Mouse (Mus musculus) NIH3T3 (cell line): Measurements from ENCODE around the gene Krtap1-4.
"Not testable (repeated sequence)": the region's sequence is repeated elsewhere in the genome, so short reads cannot be mapped to it uniquely, and the experiment has no call there.

Experiments
- DNase-seq: peaks from one replicate; pipeline ENCODE4 v3.0.0-alpha.2; 2012; ENCODE audit warnings: low read depth

The Krtap1-4 gene

DNA sequence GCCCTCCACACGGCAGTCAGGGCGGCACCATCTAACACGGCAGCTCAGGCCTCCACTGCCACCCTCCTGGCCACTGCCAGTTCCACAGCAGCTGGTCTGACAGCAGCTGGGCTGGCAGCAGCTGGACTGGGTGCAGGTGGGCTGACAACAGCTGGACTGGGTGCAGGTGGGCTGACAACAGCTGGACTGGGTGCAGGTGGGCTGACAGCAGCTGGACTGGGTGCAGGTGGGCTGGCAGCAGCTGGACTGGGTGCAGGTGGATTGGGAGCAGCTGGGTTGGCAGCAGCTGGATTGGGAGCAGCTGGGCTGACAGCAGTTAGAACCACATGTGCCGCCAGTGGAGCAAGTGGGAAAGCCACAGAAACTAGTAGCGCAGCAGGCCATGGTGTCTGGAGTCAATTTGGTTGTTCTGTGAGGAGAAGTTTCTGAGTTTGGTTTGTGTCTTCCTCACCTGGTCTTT is at the start of gene Krtap1-4:
Gene Krtap1-4, minus strand, starts transcription at position 410 of the 460 bp plus-strand sequence.
- DNase-seq = no peak

GRCm38 (mm10) chr11:99630890-99631289 is 47.4 kb upstream of the Krtap1-4 start:
- DNase-seq = no peak

GRCm38 (mm10) chr11:99628138-99628537 is 44.7 kb upstream of the Krtap1-4 start, which contains the start of gene Krtap4-1:
Krtap4-1 (minus strand) TSS chr11:99628238.
- DNase-seq = no peak

- DNase-seq = no peak
Observed at GRCm38 (mm10) chr11:99620335-99620734, 36.9 kb upstream of the Krtap1-4 start, which contains the start of gene Gm11562. Gm11562 (minus strand) TSS chr11:99620435.

DNA sequence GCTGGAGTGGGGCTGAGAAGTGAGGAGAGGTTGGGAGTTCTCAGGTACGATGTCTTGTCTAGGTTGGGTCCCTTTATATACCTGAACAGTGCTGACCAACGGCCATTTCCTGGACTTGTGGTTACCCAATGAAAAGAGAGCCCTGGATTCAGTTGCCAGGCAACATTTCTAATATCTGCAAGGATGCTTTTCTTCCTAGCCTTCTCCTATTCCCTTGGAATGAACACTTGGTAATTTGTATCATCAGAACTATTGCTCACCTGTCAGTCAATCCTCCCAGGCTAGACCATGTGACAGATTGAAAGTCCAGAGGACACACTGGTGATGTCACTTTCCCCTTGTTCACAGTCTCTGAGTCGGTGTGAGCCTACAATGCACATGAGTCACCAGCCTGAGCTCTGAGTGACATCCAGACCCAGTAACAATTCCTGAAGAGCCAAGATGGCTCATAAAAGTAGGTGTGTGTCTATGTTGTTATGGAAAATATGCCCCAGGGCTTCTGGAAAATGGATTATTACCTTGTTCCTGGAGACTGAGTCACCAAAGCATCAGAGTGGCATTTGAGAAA is 31.4 kb upstream of the Krtap1-4 start, which contains the start of gene Krtap2-4:
Gene Krtap2-4, minus strand, starts transcription at position 51 of the 568 bp plus-strand sequence.
- DNase-seq = no peak

DNA sequence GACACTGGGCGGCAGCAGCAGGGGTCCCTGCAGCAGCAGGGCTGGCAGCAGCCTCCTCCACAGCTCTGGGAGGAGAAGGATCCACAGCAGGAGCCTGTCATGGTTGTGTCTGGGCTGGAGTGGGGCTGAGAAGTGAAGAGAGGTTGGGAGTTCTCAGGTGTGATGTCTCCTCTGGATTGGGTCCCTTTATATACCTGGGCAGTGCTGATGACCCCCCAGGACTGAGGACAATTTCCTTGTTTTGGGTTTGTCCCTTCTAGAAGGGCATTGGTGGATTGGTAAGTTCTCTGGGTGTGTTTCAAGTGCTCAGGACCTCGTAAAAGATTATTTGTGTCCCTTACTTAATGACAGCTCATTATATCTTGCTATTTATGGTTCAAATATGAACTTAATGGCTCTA is 26.6 kb upstream of the Krtap1-4 start, which contains the start of gene Gm11937:
Gene Gm11937, minus strand, starts transcription at position 101 of the 400 bp plus-strand sequence.
- DNase-seq = not testable (repeated sequence)

DNA sequence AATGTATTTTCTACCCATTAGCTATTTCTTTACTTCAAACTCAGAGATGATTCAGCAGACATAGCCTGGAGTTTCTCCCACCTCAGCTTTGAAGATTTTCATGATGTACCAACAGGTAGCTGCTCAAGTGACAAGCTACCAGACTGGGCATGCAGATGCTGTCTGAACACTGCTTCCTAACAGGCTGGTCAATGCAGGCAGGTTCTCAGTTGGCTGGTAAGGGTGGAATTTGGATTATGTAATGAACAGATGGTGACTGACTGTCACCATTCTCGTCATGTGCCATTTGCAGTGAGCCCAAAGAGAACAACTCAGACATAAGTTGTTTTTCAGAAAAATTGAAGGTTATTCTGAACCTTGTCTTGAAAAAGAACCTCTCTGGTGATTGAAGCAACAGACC is 25.7 kb upstream of the Krtap1-4 start:
- DNase-seq = no peak

GRCm38 (mm10) chr11:99603208-99603607 is 19.8 kb upstream of the Krtap1-4 start, which contains the start of gene Gm11938:
Gm11938 (minus strand) TSS chr11:99603308.
- DNase-seq = not testable (repeated sequence)

- not testable (repeated sequence) for DNase-seq
Observed at GRCm38 (mm10) chr11:99597742-99598141, 14.3 kb upstream of the Krtap1-4 start, which contains the start of gene Krtap9-3. Krtap9-3 (minus strand) TSS chr11:99598105.

DNA sequence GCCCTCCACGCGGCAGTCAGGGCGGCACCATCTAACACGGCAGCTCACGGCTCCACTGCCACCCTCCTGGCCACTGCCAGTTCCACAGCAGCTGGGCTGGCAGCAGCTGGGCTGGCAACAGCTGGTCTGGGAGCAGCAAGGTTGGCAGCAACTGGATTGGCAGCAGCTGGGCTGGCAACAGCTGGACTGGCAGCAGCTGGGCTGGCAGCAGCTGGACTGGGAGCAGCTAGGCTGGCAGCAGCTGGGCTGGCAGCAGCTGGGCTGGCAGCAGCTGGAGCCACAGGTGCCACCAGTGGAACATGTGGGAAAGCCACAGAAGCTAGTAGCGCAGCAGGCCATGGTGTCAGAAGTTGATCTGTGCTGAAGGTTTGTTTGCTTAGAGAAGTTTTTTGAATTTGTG is 7.5 kb upstream of the Krtap1-4 start, which contains the start of gene Krtap1-3:
Gene Krtap1-3, minus strand, starts transcription at position 359 of the 400 bp plus-strand sequence.
- no peak for DNase-seq

GRCm38 (mm10) chr11:99585096-99585495 is 1.6 kb upstream of the Krtap1-4 start:
- DNase-seq = no peak

DNA sequence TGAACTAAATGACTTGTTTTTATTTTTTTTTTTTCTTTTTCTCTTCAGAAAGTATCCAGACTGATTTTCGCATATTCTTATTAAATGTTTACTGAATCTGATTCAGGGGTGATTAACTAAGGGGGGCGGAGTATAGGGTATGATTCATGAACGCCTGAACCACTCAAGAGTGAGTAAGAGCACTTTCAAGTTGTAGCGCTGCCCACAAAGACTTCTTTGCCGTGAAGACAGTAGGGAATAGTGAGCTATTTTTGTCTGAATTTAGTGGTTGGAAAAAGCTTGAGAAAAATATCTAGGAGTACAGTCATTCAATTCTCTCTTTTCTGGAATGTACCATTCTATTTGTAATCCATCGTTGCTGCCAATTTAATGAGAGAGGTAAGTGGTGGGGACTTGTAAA is 1.9 kb downstream of the Krtap1-4 start:
- peak; percentile 84 for DNase-seq

- DNase-seq = peak; percentile 28
Observed at GRCm38 (mm10) chr11:99581051-99581450, 2.4 kb downstream of the Krtap1-4 start.

DNA sequence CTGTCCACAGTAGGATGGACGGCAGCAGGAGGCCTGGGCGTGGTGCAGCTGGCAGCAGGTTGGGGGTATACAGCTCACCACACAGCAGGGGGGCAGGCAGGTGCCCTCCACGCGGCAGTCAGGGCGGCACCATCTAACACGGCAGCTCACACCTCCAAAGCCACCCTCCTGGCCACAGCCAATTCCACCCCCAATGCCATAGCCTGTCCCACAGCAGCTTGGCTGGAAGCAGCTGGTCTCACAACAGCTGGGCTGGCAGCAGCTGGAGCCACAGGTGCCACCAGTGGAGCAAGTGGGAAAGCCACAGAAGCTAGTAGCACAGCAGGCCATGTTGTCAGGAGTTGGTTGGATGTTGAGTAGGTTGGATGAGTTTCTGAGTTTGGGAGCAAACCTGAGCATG is 2.8 kb downstream of the Krtap1-4 start, which contains the start of gene Krtap1-5:
Gene Krtap1-5, minus strand, starts transcription at position 381 of the 400 bp plus-strand sequence.
- DNase-seq = no peak

- peak; percentile 75 for DNase-seq
Observed at GRCm38 (mm10) chr11:99574106-99574505, 9.3 kb downstream of the Krtap1-4 start.

GRCm38 (mm10) chr11:99573164-99573563 is 10.3 kb downstream of the Krtap1-4 start:
- peak; percentile 24 for DNase-seq

DNA sequence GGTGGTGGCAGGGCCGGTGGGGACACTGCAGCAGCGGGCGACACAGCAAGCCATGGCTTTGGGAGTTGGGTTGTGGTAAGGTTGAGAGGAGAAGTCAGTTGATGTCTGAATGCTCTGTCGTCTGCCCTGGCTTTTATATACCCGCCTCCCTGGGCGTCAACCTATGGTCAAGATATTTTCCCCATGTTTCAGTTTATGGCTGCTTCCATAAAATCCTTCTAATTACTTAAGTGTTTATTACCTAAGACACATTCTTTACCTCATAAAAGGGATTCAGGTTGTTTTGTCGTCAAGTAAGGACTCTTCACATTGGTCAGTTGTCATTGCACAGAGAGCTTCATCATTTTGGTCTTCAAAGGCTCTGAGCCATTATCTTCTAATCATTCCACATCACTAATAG is 16.9 kb downstream of the Krtap1-4 start, which contains the start of gene Krtap3-1:
Gene Krtap3-1, minus strand, starts transcription at position 101 of the 400 bp plus-strand sequence.
- DNase-seq = no peak

DNA sequence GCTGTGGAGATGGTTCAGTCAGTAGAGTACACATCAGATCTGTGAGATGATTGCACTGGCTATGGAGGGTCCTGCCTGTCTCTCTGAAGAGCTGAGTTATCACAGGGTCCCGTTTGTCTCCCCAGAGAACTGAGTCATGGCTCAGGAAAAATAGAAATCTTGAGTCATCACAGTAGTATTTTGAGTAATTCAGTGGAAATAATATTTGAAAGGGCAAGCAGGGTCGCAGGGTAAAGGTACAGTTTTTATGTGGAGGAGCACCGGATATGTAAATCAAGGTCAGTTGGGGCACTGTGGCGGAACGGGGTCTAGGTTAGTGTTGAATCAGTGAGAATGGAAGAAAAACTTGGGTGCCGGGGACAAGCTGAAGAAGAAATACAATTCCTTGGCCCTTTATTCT is 20.9 kb downstream of the Krtap1-4 start:
- no peak for DNase-seq

GRCm38 (mm10) chr11:99559366-99559765 is 24.1 kb downstream of the Krtap1-4 start, which contains the start of gene Gm11939:
Gm11939 (minus strand) TSS chr11:99559466.
- no peak for DNase-seq

- DNase-seq = no peak
Observed at GRCm38 (mm10) chr11:99557976-99558745, 25.3 kb downstream of the Krtap1-4 start.

DNA sequence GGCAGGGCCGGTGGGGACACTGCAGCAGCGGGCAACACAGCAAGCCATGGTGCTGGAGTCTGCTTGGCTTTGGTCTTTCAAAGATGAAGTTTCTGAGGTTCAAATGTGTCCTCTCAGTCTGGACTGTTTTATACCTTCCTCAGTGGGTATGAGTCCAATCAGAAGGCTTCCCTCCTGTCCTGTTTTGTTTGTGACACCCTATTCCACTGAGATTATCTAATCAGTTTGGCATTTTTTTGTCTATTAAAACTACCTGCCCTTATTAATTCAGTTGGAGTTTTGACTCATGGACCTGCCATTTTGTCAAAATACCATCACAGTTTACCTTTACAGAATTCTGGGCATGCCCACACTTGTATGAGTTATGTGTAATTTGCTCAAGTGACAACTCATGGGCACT is 26.7 kb downstream of the Krtap1-4 start, which contains the start of gene Krtap3-2:
Gene Krtap3-2, minus strand, starts transcription at position 101 of the 400 bp plus-strand sequence.
- no peak for DNase-seq

DNA sequence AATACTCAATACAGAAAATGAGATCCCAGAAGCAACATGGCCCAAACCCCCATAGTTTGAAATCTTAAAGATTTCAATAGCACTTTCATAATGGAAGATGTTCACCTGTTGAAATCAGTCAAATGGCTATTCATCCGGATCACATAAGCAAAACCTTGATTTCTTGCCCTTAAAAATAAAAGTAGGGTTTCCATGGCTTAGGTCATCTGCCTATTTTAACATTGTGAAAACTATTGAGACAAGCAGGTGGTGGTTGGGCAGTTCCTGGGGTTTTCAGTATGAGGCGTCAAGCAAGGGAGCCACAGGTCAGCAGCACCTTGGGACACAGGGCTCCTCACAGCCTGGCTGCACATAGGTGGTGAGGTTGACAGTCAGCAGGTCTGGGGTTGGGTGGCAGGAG is 27.3 kb downstream of the Krtap1-4 start:
- DNase-seq = no peak
